Mouse (Mus musculus) right cerebral cortex, postnatal 10 days (tissue): ENCODE measurements at regions not wholly inside any gene's neighbourhood (a gene's known extent, or its start where the extent isn't known, plus 50 kb on each side); places are given as distances from the start of the nearest gene placed in this dataset.

Experiments
- DNase-seq, 2 experiments: peaks; one replicate each; pipeline ENCODE4 v3.0.0; 2021; ENCODE audit warnings: low spot score in 2 of 2

GRCm38 (mm10) chr19:21146860-21147390 lies 125.2 kb upstream of the Zfand5 start:
- no peak for DNase-seq

DNA sequence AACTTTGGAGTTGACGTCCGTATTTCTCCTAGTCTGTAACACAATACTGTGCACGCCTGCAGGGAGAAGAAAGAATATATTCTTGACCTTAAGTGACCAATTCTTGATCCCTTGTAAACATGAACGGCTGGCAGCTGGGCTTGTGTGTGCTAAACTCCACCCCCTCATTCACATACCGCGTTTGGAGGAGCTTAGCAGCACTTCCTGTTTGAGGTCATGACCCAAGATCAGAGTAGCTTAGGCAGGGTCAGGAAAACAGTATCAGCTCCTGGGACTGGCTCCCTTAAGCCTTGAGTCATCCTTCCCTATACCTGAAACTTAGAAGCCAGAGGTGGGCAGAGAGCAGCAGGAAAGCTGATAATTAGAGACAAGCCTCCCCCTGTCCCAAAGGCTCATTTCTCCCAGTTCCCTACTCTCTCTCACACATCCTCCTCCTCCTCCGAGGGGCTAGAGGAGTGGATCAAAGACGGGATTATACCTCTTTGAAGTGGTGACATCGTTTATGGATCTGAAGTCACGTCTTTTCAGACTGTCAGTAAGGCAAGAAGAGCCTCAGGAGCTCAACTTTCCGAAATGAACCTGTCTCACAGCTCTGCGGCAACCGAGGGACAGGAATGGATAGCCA lies 127.3 kb upstream of the Zfand5 start:
- no peak for DNase-seq

DNA sequence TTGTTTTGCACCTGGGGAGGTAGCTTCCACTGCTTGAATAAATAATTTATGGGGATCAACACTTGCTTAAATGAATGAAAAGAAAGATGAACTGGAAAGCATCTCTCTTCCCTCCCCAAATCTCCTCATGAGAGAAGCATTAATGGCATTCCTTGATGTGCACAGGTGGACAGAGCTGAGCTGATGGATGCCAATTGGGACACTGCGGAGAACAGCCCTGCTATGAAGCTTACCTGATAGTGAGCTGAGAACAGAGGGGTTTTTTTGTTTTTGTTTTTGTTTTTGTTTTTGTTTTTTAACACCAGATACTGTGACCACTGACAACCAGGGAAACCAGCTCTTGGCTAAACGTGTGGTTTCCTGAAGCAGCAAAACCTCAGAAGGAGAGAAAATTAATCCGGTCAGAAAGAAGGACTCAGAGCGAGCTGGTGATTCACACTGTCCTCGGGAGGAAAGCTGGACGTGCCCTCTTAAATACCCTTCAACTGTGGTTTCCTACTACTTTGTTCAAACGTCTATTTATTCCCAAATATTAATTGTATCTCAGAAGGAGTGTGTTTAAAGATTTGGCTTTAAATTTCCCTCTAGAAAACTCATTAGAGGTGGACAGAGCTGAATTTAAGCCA lies 128.0 kb upstream of the Zfand5 start:
- DNase-seq = no peak

DNA sequence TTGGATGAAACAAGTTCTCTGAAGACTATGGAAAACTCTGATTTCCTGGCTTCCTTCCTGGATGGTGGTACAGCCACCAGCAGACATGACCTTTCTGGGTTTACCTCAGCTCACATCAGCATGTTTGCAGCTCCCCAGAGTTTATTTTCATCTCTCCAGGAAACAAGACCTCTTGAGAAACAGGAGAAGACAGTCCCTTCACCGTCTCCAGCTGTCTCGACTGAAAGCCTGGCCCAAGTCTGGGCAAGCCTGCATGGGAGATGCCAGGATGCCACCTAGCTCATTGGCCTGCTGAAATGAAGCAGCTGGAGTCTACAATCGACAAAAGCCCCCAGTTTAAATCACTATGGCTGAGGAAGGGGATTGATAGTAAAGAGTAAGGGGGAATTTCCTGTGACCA lies 131.6 kb upstream of the Zfand5 start:
- no peak for DNase-seq

DNA sequence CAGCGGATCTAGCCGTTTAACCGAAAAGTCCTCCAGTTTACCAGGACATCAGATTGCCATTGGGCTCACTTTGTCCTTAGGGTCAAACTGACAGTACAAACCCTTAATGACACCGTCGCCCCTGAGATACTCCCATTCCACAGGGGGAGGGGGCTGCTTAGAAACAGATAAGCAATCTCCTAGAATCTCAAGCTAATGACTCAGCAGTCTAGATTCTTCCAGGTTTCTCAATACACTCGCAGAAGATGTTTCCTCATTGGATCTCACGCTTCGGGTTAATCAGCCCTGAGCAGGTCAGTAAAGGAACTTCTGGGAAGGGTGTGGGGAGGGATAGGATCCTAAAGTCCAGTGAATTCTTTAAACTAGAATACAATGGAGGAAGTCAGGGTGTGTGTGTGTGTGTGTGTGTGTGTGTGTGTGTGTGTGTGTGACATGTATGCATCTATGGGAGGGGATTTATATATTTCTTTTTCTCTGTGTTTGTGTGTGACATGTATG lies 133.0 kb upstream of the Zfand5 start:
- DNase-seq = no peak

DNA sequence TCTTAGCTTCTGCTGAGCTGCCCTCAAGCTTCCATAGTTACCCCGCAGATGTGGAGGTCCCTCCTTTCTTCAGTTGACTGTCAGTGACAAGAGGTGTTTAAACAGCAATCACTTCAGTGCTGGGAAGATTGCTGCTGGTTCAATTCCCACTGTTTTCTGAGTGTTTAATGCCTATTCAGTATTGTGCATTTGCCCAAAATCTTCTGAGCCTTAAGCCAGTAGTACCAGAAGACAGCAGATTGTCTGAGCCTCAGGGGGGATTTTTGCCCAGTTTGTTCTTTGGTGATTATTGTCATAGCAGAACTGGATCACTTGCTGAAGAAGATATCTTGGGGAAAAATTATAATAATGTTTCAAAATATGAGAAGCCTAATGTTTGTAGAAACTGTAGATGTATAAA lies 135.3 kb upstream of the Zfand5 start:
- no peak for DNase-seq

DNA sequence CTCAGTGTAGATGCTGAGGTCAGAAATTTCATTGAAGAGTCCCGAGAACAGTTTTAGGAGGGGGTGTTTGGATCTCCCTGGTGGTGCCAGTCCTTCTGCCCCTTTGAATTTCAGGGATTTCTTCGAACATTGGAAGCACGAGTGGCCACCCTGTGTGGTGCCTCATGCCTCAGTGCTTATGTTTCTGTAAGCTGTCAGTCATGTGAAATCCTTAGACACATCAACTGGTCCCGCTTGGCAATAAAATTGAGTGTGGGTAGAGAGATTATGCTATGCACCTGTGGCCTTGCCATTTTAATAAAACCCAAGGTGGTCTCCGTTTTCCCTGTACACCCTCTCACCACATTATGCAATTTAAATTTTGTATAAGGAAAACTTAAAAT lies 136.1 kb upstream of the Zfand5 start:
- DNase-seq = no peak

DNA sequence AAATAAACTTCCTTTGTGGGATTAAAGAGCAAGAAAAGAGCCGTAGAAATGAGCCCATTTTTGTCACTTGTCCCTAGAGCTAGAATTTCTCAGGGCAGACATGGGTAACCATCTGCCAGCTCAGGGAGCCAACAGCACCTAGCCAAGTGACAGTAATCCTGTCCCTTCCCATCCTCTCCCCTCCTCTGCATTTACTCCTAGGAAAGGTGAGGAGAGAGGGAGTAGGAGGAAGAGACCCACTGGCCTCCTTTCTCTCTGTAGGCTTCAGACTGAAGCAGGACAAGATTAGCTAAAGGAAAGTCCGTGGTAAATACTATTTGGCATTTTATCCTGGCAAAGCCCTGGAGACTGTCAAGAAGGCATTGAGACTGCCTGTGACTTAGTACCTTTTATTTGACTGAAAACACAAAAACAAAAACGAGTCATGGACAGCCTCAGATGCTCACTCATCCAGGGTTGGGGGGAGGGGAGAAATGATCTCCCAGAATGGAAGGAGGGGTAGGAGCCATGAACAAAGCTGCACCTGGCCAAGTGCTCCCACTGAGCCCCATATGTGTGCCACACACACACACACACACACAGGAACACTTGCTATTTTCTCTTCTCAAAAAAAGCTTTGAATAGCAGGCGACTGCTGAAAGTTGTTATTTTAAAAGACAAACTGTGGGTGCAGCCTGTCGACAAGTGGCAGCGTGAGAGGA lies 136.6 kb upstream of the Zfand5 start:
- DNase-seq = peak; percentile 48 to 58

- DNase-seq = no peak
Observed at GRCm38 (mm10) chr19:21129653-21130052, 142.4 kb upstream of the Zfand5 start.

DNA sequence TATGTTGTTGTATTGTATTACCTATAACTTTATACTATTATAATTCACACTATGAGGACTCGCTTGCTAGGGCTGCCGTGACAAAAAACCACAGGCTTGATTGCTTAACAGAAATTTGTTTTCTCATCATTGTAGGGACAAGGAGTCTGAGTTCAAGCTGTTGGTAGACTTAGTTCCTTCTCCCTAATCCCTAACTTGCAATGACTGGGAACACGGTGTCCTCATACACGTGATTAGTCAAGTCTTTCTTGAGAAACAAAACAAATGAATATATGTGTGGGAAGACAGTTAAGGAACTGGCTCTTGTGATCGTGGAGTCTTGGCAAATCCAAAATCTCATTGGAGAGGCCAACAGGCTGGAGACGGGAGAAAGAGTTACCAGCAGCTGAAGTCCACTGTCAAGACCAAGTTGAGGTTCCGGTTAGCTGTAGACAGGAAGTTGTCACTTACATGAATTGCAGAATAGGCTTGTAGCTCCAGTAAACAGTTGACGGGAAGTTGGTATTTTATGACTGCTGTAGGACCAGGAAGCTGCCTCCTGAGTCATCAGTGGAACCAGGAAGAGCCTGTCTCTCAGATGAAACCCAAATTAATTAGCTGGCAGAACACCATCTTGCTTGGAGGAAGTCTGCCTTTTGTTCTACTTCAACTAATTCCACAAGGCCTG lies 144.9 kb upstream of the Zfand5 start:
- DNase-seq = no peak

DNA sequence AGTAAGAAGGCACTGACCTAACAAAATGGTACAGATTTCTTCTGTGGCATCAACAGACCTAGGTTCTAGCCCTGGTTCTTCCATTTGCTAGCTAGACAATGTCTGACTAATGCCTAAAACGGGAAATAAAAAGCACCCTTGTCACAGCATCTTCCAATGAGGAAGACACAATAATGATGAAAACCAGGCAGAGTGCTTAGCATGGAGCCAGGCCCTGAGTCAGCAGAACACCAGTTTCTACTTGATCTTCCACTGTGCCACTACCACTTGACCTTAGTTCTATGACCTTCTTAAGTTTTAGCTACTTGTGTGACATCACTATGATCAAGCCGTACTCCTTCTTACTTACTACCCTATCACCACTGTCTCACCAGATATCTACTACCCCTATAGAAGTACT lies 145.4 kb upstream of the Zfand5 start:
- no peak for DNase-seq

- DNase-seq = no peak
Observed at GRCm38 (mm10) chr19:21119477-21119876, 152.6 kb upstream of the Zfand5 start.

DNA sequence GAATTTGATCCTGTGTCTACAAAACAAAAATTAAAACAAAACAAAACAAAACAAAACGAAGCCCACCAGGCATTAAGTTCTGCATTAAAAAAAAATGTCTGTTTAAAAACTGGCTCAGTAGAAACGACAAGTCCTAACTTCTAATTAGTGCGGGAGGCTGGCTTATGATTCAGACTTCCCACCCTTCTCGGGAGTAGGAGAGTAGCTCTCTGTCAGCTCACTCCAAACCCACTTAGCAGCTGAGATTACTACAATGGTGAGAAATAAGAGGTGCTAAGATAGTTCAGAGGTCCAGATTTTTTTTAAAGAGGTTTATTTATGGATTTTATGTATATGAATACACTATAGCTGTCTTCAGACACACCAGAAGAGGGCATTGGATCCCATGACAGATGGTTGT lies 153.3 kb upstream of the Zfand5 start:
- no peak for DNase-seq

GRCm38 (mm10) chr19:21115693-21116092 lies 156.4 kb upstream of the Zfand5 start:
- no peak for DNase-seq

GRCm38 (mm10) chr19:21111836-21112235 lies 157.8 kb upstream of the Tmc1 start:
- DNase-seq = no peak

DNA sequence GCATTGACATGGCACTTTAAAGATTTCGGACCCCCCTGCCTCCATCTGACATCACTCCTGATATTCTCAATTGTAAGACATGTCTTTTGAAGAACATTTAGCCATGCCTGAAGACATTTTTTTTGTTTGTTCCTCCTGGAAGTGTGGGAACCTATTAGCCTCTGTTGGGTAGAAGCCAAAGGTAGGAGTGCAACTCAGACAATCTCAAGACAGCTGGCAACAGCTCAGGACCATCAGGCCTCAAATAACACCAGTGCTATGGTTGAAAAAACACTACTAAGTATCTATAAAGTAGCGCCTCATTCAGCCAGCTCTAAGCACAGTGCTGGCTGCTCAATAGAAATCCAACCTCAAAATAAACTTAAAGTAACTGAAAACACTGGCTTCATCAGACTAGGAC lies 154.3 kb upstream of the Tmc1 start:
- DNase-seq = no peak

GRCm38 (mm10) chr19:21107741-21108140 lies 153.7 kb upstream of the Tmc1 start:
- no peak for DNase-seq

DNA sequence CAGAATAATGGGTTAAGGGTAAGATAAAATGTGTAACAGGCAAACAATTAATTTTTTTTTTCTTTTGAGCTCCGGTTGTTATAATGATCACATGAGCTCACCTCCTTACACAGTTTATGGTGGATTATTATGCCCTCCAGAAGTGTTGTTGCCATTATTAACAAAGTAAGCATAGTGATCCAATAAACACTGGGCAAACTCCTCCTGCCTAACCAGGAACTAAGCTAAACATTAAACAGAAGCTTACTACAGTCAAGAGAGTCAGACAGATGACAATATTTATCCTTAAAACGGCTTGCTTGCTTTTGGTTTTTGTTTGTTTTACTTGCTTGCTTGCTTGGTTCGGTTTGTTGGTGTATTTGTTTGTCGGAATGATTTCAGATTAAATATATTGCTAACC lies 153.3 kb upstream of the Tmc1 start:
- DNase-seq = no peak

DNA sequence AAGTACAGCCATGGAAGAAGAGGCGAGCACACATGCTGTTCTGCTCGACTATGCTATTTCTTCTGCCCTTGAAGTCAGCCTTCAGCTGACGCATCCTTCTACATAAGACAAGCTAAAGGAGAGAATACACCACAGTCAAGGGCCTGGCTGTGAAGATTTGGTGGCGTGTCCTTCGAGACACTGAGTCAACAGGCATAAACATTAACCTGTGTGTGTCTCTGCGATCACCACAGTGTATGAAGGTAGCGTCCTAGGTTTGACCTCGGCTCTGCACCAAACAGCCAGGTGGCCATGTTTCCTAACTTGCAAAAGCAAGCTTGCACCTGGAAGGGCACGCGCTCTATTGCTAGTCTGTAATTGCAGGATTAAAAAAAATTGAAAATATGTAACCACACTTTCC lies 152.8 kb upstream of the Tmc1 start:
- no peak for DNase-seq

DNA sequence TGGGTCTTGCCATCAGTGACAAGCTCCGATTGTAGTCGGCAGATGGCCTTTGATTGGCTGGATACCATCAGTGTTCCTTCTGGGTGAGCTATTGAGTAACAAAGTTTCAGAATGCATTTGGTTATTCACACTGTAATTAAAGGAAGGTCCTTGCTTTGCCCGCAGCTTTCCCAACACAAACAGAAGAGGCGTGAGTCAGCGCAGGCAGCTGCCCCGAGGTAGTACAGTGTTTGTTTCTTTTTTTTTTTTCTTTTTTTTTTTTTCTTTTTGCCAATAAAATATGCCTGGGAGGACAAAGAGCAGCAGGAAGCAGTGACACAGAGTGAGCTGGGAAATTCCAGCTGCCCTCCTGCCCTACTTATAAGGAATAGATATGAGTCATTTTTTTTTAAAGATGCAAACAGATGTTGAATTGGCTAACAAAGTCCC lies 152.3 kb upstream of the Tmc1 start:
- no peak for DNase-seq

- DNase-seq = no peak
Observed at GRCm38 (mm10) chr19:21105004-21105403, 151.0 kb upstream of the Tmc1 start.

DNA sequence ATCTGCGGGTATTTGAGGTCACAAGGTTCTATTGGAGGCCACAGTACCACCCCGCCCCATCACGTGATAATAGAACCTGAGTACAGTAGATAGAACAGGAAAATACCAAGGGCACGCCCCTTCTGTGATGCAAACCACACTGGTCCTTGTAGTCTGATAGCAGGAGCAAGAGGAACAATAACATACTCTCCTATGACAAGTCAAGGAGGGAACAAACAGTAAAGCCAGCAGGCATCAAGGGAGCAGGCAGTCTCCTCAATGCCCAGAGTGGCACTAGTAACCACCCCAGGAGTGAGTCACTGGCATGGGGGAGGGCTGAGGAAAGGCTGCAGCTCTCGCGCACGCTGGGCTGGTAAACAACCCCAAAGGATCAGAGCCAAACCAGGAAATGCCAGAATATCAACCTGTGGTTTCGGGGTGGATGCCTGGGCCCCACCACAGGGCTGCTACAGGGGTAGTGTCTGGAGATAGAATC lies 150.5 kb upstream of the Tmc1 start:
- no peak for DNase-seq
